Mouse (Mus musculus): Measurements from ENCODE around the gene Sds.

DNA sequence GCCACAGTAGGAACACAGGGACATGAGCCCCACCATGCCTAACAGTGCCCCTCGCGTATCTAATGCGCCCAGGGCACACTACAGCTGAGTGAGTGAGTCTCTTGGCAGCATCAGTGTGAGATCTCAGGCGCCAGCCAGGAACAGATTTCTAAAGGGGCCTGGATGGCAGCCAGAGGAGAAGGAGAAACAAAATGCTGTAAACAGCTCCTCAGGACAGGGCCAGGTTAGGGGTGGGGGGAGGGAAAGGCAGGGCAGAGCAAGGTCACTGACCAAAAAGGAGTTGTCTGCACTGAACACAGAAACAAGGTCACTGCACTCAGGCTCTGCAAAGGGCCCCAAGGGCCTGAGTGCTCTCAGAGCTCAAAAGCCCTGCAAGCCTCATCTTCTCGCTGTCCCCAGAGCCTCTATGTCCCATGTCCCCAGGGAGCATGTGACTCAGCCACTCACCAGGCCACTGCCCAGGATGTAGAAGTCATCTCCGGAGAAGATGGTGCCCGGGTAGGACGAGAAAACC is 14.4 kb downstream of the Sds start:
- TF ChIP-seq GATA1 (IDR thresholded peaks at IDR 0.05; ENCODE audit: low read length) (no peak), TAL1 (IDR thresholded peaks at IDR 0.05; ENCODE audit: low read length) (no peak)
